Mouse (Mus musculus) hindlimb bud, embryonic 11.5 days (tissue): Measurements from ENCODE around the gene Sec22b.

ENCODE experiments used
- DNase-seq: peaks from one replicate; pipeline ENCODE4 v3.0.0-alpha.2; 2012; ENCODE audit warnings: low read depth, low spot score; ENCODE audit errors: extremely low spot score

Gene Sec22b

GRCm38 (mm10) chr3:97901586-97901985, 596 bp downstream of the Sec22b start:
- no peak for DNase-seq

GRCm38 (mm10) chr3:97909737-97910136, 8.7 kb downstream of the Sec22b start:
- DNase-seq: no peak

GRCm38 (mm10) chr3:97911093-97911492, 10.1 kb downstream of the Sec22b start:
- DNase-seq: no peak

- DNase-seq: no peak
Measured at GRCm38 (mm10) chr3:97915081-97915480, 14.1 kb downstream of the Sec22b start.

- no peak for DNase-seq
Measured at GRCm38 (mm10) chr3:97918885-97919550, 18.0 kb downstream of the Sec22b start.

- DNase-seq: no peak
Measured at GRCm38 (mm10) chr3:97925246-97925645, 24.3 kb downstream of the Sec22b start.

- DNase-seq: no peak
Measured at GRCm38 (mm10) chr3:97927322-97927721, 26.3 kb downstream of the Sec22b start.

GRCm38 (mm10) chr3:97928968-97929858, 28.2 kb downstream of the Sec22b start:
- DNase-seq: peak; percentile 85

- no peak for DNase-seq
Measured at GRCm38 (mm10) chr3:97930141-97930786, 29.3 kb downstream of the Sec22b start.

GRCm38 (mm10) chr3:97930787-97931158, 29.8 kb downstream of the Sec22b start:
- no peak for DNase-seq

- DNase-seq: no peak
Measured at GRCm38 (mm10) chr3:97931310-97931885, 30.4 kb downstream of the Sec22b start.

- no peak for DNase-seq
Measured at GRCm38 (mm10) chr3:97932131-97932530, 31.1 kb downstream of the Sec22b start.

GRCm38 (mm10) chr3:97932771-97933170, 31.8 kb downstream of the Sec22b start:
- DNase-seq: no peak

- DNase-seq: no peak
Measured at GRCm38 (mm10) chr3:97933251-97933650, 32.3 kb downstream of the Sec22b start.

- no peak for DNase-seq
Measured at GRCm38 (mm10) chr3:97933811-97934210, 32.8 kb downstream of the Sec22b start.

- DNase-seq: no peak
Measured at GRCm38 (mm10) chr3:97934331-97935300, 33.6 kb downstream of the Sec22b start.

GRCm38 (mm10) chr3:97937068-97937944, 36.3 kb downstream of the Sec22b start:
- DNase-seq: no peak

GRCm38 (mm10) chr3:97937945-97938266, 36.9 kb downstream of the Sec22b start:
- DNase-seq: no peak

- no peak for DNase-seq
Measured at GRCm38 (mm10) chr3:97938814-97939526, 38.0 kb downstream of the Sec22b start.
